Mouse (Mus musculus) thymus, postnatal 4 days (tissue): Measurements from ENCODE around the gene Igfbp7.
"Not testable (repeated sequence)": the region's sequence is repeated elsewhere in the genome, so short reads cannot be mapped to it uniquely, and the experiment has no call there.

Source experiments
- DNase-seq: peaks from one replicate; pipeline ENCODE4 v3.0.0; 2021

The Igfbp7 gene

GRCm38 (mm10) chr5:77407341-77408298, at the start of gene Igfbp7:
TSS of gene Igfbp7 (minus strand) at chr5:77408041.
- DNase-seq: peak; percentile 80

- no peak for DNase-seq
These were observed 44.3 kb upstream of the Igfbp7 start for GRCm38 (mm10) chr5:77452103-77452502.

- no peak for DNase-seq
These were observed 41.7 kb upstream of the Igfbp7 start for GRCm38 (mm10) chr5:77449531-77449930.

GRCm38 (mm10) chr5:77445431-77445830, 37.6 kb upstream of the Igfbp7 start:
- no peak for DNase-seq

GRCm38 (mm10) chr5:77443889-77444573, 36.2 kb upstream of the Igfbp7 start:
- no peak for DNase-seq

GRCm38 (mm10) chr5:77442856-77443623, 35.2 kb upstream of the Igfbp7 start:
- DNase-seq: peak; percentile 36

GRCm38 (mm10) chr5:77436308-77436707, 28.5 kb upstream of the Igfbp7 start:
- DNase-seq: no peak

- no peak for DNase-seq
These were observed 26.2 kb upstream of the Igfbp7 start for GRCm38 (mm10) chr5:77434060-77434459.

GRCm38 (mm10) chr5:77433561-77433960, 25.7 kb upstream of the Igfbp7 start:
- DNase-seq: no peak

GRCm38 (mm10) chr5:77433119-77433518, 25.3 kb upstream of the Igfbp7 start:
- no peak for DNase-seq

GRCm38 (mm10) chr5:77432446-77432845, 24.6 kb upstream of the Igfbp7 start:
- DNase-seq: no peak

GRCm38 (mm10) chr5:77431068-77431467, 23.2 kb upstream of the Igfbp7 start:
- no peak for DNase-seq

- no peak for DNase-seq
These were observed 22.6 kb upstream of the Igfbp7 start for GRCm38 (mm10) chr5:77430471-77430870.

- DNase-seq: no peak
These were observed 22.2 kb upstream of the Igfbp7 start for GRCm38 (mm10) chr5:77430049-77430448.

- DNase-seq: no peak
These were observed 20.7 kb upstream of the Igfbp7 start for GRCm38 (mm10) chr5:77428526-77428925.

GRCm38 (mm10) chr5:77427986-77428385, 20.1 kb upstream of the Igfbp7 start:
- DNase-seq: no peak

- no peak for DNase-seq
These were observed 18.1 kb upstream of the Igfbp7 start for GRCm38 (mm10) chr5:77425721-77426500.

- DNase-seq: not testable (repeated sequence)
These were observed 11.7 kb upstream of the Igfbp7 start for GRCm38 (mm10) chr5:77419537-77419936.

GRCm38 (mm10) chr5:77416058-77416457, 8.2 kb upstream of the Igfbp7 start:
- DNase-seq: no peak

- no peak for DNase-seq
These were observed 689 bp upstream of the Igfbp7 start for GRCm38 (mm10) chr5:77408530-77408929.

- DNase-seq: no peak
These were observed 1.4 kb downstream of the Igfbp7 start for GRCm38 (mm10) chr5:77406371-77406871.

- DNase-seq: no peak
These were observed 2.3 kb downstream of the Igfbp7 start for GRCm38 (mm10) chr5:77405455-77406057.
